Mouse (Mus musculus): ENCODE measurements around the gene Rpl3.

DNA sequence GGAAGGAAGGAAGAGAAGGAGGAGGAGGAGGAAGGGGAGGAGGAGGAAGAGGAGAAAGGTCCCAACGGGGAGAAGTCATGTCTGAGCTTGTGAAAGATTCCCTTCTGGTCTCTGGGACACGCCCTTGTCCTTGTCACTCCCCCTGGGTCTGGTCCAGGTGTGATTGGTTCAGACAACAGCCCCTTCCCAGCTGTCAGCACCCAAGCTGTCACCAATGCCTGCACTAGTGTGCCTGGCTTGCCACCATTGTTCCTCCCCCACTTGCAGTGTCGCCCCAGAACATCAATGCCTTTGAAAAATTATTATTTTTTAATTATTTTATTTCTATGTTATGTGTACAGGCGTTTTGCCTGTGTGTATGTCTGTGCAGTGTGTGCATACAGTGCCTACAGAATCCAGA lies 22.5 kb downstream of the Rpl3 start:
- TF ChIP-seq MAFK (IDR thresholded peaks at IDR 0.05; ENCODE audit: insufficient read depth, low read depth, low read length), result no peak
- TF ChIP-seq ZNF384 (IDR thresholded peaks at IDR 0.05; ENCODE audit: low read depth, low read length), result no peak
- TF ChIP-seq HCFC1 (IDR thresholded peaks at IDR 0.05; ENCODE audit: borderline replicate concordance, insufficient read depth, low read length), result no peak
- no peak for TF ChIP-seq ZC3H11A (IDR thresholded peaks at IDR 0.05; ENCODE audit: borderline replicate concordance, low read depth, low read length)
- no peak for TF ChIP-seq CHD2 (IDR thresholded peaks at IDR 0.05; ENCODE audit: low read depth, low read length)
